Mouse (Mus musculus) intestine, postnatal 0 days (tissue): ENCODE data around the gene Micu1. TPM values are rescaled to one million over a fixed set of nuclear protein-coding genes. Genes with fewer than 3 reads are reported as not detected.

ENCODE experiments used
- ATAC-seq: fragments of 200-750 bp; cut with Nextera tagmentation; 2 replicates; pipeline ENCODE4 v1.8.0; 2017; ENCODE audit warnings: mild to moderate bottlenecking, moderate TSS enrichment, moderate library complexity
- H3K27ac ChIP-seq: fragments of 300-500 bp; sonication (generic); 2 replicates; pipeline ENCODE4 v1.5.1; 2014; ENCODE audit warnings: mild to moderate bottlenecking, low read depth, low read length, moderate library complexity
- H3K27me3 ChIP-seq: fragments of 300-500 bp; sonication (generic); replicated peaks from 2 replicates; pipeline ENCODE4 v1.6.1; 2014; ENCODE audit warnings: low read length, mixed read lengths; ENCODE audit not compliant: control insufficient read depth, insufficient read depth
- H3K36me3 ChIP-seq: fragments of 300-500 bp; sonication (generic); 2 replicates; pipeline ENCODE4 v1.6.1; 2014; ENCODE audit warnings: mild to moderate bottlenecking, moderate library complexity; ENCODE audit not compliant: control insufficient read depth, insufficient read depth
- H3K4me1 ChIP-seq: fragments of 300-500 bp; sonication (generic); replicated peaks from 2 replicates; pipeline ENCODE4 v1.6.1; 2014; ENCODE audit warnings: antibody characterized with exemption, low read length, mixed read lengths; ENCODE audit not compliant: control insufficient read depth, insufficient read depth
- H3K4me2 ChIP-seq: fragments of 300-500 bp; sonication (generic); replicated peaks from 2 replicates; pipeline ENCODE4 v1.6.1; 2014; ENCODE audit warnings: low read depth, mild to moderate bottlenecking, moderate library complexity
- H3K4me3 ChIP-seq: fragments of 300-500 bp; sonication (generic); 2 replicates; pipeline ENCODE4 v1.5.1; 2014; ENCODE audit warnings: low read depth, low read length
- H3K9ac ChIP-seq: fragments of 300-500 bp; sonication (generic); 2 replicates; pipeline ENCODE4 v1.6.1; 2014; ENCODE audit warnings: mild to moderate bottlenecking, low read depth, low read length
- H3K9me3 ChIP-seq: fragments of 300-500 bp; sonication (generic); 2 replicates; pipeline ENCODE4 v1.6.1; 2016; ENCODE audit warnings: mixed run types; ENCODE audit not compliant: control insufficient read depth
- CTCF ChIP-seq: sonication (generic); IDR thresholded peaks from 2 replicates; pipeline ENCODE4 v1.5.1; 2016; ENCODE audit warnings: low read depth, mild to moderate bottlenecking, control low read depth, antibody characterized with exemption, moderate library complexity
- WGBS: fragments of 180-500 bp; shearing (Covaris S2); extraction: QIAGEN DNeasy Blood & Tissue Kit; methylation state at CpG from one replicate; pipeline ENCODE4 v1.1.7; 2014; 5-methylcytosine and 5-hydroxymethylcytosine counted together
- polyA plus RNA-seq: library from polyadenylated mRNA; unstranded; fragments of >200 nt; fragmentation: Nextera tagmentation; extraction: Ambion mirVana; gene quantifications from 2 replicates; pipeline ENCODE4 v1.2.1, GENCODE M21; 2015

Micu1 gene
- polyA plus RNA-seq, 1 experiment from 2014 or later: 57.8 TPM

DNA sequence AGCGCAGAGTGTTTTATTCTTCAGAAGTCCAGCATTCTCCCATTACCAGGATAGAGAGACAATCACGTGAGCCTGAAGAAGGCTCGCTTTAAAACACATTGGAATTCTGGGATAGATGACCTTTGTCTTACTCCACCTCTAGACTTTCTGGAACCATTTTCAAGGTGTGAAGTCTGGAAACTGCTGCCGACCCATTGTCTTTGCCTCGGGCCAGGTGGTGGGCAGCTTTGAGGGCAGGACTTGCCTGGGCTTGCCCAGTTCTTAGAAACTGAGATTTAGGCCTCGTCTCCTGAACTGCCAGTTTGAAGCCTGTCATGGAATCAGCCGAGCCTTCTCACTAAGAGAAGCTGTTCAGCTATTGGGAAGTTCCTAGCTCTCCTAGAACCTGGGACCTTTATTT lies 92.8 kb downstream of the Micu1 start:
- Histone ChIP-seq H3K9me3 (no peaks in the 10 kb centered on the region), H3K27me3 (no peaks in the 10 kb centered on the region), H3K4me3 (no peak overlapping the region), H3K4me1 (no peaks in the 10 kb centered on the region), H3K27ac (no peak overlapping the region), H3K4me2 (no peak overlapping the region), H3K9ac (no peak overlapping the region), H3K36me3 (peaks cover 19% of the 10 kb centered on the region)
- no peak for ATAC-seq
- 91% methylated on average over 7 of the region's 7 CpGs for WGBS
- no peak for TF ChIP-seq CTCF

DNA sequence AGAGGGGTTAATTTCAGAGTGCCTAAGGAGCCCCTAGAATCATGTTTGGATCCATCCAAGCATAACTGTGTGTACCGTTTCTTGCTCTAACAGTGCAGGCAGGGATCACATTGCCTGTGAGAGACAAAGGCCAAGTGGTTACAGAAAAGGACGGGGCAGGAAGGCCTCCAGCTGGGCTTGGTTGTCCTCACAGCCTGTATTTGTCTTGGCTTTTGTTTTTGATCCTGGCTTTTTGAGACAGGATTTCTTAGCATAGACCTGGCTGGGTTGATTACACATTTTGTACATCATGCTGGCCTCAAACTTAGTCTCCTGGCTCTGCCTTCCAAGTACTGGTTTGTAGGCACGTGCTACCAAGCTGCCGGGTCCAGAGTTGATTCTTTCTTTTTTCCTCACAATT lies 93.6 kb downstream of the Micu1 start:
- H3K4me1 ChIP-seq: no peaks in the 10 kb centered on the region

DNA sequence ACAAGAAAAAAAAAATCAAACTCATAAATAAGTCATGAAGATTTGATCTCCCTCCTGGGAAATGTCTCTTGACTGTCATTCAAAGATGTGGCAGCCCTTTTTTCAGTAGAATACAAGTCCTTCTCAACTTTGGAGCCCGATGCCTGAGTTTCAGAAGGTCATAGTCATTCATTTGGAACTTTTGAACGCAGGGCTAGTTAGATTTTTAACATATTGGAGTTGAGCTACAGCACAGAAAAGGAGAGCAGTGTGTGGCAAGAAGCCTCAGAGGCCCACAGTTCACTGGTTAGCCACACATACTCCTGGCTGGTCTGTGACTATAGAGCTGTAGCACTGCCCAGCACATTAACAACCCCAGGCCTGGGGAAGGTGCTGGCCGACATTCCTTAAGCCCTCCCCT lies 96.1 kb downstream of the Micu1 start:
- H3K27ac ChIP-seq: no peak overlapping the region
- WGBS: 89% methylated on average over 3 of the region's 3 CpGs
- no peaks in the 10 kb centered on the region for H3K27me3 ChIP-seq
- H3K9ac ChIP-seq: no peak overlapping the region
- no peak overlapping the region for H3K4me2 ChIP-seq
- TF ChIP-seq CTCF: no peak
- no peak for ATAC-seq
- H3K4me3 ChIP-seq: no peak overlapping the region
- no peaks in the 10 kb centered on the region for H3K9me3 ChIP-seq
- H3K36me3 ChIP-seq: peaks cover 13% of the 10 kb centered on the region
- H3K4me1 ChIP-seq: no peaks in the 10 kb centered on the region

More for the DNA sequence above, 93.6 kb downstream of the Micu1 start:
- WGBS: 89% methylated on average over 4 of the region's 4 CpGs
- Histone ChIP-seq H3K36me3 (peaks cover 11% of the 10 kb centered on the region), H3K9ac (no peak overlapping the region), H3K4me3 (no peak overlapping the region), H3K27ac (no peak overlapping the region), H3K4me2 (no peak overlapping the region), H3K9me3 (no peaks in the 10 kb centered on the region), H3K27me3 (no peaks in the 10 kb centered on the region)
- no peak for TF ChIP-seq CTCF
- no peak for ATAC-seq

DNA sequence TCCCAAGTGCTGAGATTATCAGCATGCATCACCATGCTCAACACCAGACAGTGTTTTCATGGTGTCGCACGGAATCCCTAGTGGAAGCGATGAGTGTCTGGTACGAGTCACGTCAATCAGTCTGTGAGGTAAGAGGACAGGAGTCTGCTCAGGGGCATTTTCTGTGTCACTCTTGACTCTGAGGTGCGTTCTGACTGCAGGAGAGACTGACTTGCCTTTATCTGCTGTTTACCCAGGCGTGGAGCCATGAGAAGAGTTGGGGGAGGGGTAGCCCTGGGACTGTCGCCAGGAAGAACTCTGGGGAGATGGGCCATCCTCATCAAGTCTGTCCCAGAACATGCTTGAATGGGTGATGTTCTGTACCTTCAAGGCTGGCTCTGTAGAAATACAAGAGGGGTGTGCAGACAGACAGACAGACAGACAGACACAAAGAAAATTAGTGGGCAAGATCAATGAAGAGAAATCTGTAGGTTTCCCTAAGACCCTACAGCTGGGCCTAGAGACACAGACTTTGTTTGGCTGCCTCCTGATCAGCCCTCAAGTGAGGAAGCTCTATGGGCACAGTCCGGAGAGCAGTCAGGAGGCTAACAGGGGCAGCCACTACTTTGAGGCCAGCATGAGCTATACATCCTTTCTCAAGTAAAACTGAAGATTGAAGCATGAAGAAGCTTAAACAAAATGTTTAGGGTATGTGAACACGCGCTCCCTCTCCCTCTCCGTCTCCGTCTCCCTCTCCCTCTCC lies 97.2 kb downstream of the Micu1 start:
- no peak for TF ChIP-seq CTCF
- H3K27ac ChIP-seq: no peak overlapping the region
- no peak for ATAC-seq
- H3K4me3 ChIP-seq: no peak overlapping the region
- H3K4me1 ChIP-seq: no peaks in the 10 kb centered on the region
- H3K27me3 ChIP-seq: no peaks in the 10 kb centered on the region
- no peak overlapping the region for H3K4me2 ChIP-seq
- peaks cover 13% of the 10 kb centered on the region for H3K36me3 ChIP-seq
- H3K9ac ChIP-seq: no peak overlapping the region
- 66% methylated on average over 13 of the region's 13 CpGs for WGBS
- H3K9me3 ChIP-seq: no peaks in the 10 kb centered on the region

DNA sequence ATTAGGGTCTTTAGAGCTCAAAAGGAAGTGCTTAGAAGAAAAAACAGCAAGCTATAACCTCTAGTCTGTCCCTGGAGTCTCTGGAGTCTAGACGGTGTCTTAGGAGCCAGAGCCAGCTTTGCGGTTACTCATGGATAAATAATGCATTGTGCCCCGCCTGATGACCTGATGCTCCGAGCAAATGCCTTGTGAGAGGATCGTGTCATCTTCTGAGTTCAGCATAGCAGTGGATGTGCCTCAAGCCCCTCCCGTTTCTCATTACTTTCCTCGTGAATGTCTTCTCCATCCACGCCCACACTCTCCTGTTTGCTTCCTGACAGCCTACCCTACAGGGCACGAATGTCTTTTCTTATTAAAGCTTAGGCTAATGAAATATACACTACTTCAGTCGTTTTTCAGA lies 97.9 kb downstream of the Micu1 start:
- no peak overlapping the region for H3K9ac ChIP-seq

DNA sequence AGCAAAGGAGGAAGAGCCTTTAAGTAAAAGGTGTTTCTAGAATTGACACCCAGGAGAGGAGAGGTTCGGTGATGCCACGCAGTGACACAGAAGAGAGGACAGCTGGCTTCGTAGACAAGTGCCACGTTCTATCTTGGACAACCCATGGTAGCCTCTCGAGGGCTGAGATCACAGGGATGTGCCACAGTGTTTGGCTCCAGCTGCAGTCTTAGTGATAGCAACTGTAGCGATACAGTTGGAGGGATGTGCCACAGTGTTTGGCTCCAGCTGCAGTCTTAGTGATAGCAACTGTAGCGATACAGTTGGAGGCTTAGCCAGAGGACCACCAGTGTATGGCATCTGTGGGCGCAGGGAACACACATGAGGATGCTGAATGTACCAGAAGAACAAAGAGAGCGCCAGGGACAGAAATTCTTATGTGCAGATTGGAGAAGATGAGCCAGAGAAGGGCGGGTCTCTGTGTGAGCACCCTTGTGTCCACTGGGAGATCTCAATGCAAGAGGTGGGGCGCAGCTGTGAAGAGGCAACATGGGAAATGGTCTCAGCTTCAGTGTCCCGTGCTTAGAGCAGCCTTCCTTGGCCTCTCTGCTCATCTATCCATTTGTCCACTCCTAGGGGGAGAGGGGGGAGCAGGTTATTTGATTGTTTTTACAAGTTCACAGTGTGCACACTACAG lies 98.7 kb downstream of the Micu1 start:
- Histone ChIP-seq H3K9me3 (no peaks in the 10 kb centered on the region), H3K4me2 (no peak overlapping the region), H3K4me3 (no peak overlapping the region), H3K27me3 (no peaks in the 10 kb centered on the region), H3K36me3 (peaks cover 17% of the 10 kb centered on the region), H3K27ac (no peak overlapping the region), H3K9ac (no peak overlapping the region), H3K4me1 (no peaks in the 10 kb centered on the region)
- ATAC-seq: no peak
- TF ChIP-seq CTCF: no peak
- WGBS: 94% methylated on average over 12 of the region's 12 CpGs

More for the DNA sequence above, 97.9 kb downstream of the Micu1 start:
- H3K9me3 ChIP-seq: no peaks in the 10 kb centered on the region
- peaks cover 19% of the 10 kb centered on the region for H3K36me3 ChIP-seq
- H3K27ac ChIP-seq: no peak overlapping the region
- no peak overlapping the region for H3K4me3 ChIP-seq
- H3K27me3 ChIP-seq: no peaks in the 10 kb centered on the region
- no peak for ATAC-seq
- H3K4me1 ChIP-seq: no peaks in the 10 kb centered on the region
- 46% methylated on average over 10 of the region's 10 CpGs for WGBS
- no peak for TF ChIP-seq CTCF
- H3K4me2 ChIP-seq: no peak overlapping the region
